Mouse (Mus musculus) intestine, embryonic 14.5 days (tissue): ENCODE measurements around the gene Radil. TPM values are rescaled to one million over a fixed set of nuclear protein-coding genes. Genes with fewer than 3 reads are reported as not detected.

ENCODE experiments used
- ATAC-seq: fragments of 200-750 bp; cut with Nextera tagmentation; replicated peaks from 2 replicates; pipeline ENCODE4 v1.8.0; 2017; ENCODE audit warnings: low read depth, moderate number of reproducible peaks, moderate TSS enrichment, moderate library complexity; ENCODE audit not compliant: low FRiP score, low TSS enrichment
- DNase-seq: peaks from one replicate; pipeline ENCODE4 v3.0.0-alpha.2; 2018; ENCODE audit warnings: low spot score
- H3K27ac ChIP-seq: fragments of 300-500 bp; sonication (generic); 2 replicates; pipeline ENCODE4 v1.5.1; 2014; ENCODE audit warnings: low read depth, mild to moderate bottlenecking, control low read depth
- H3K27me3 ChIP-seq: fragments of 300-500 bp; sonication (generic); replicated peaks from 2 replicates; pipeline ENCODE4 v1.6.1; 2014; ENCODE audit warnings: low read length, control low read depth; ENCODE audit not compliant: control insufficient read depth, insufficient read depth
- H3K36me3 ChIP-seq: fragments of 300-500 bp; sonication (generic); 2 replicates; pipeline ENCODE4 v1.6.1; 2014; ENCODE audit warnings: low read length, control low read depth; ENCODE audit not compliant: control insufficient read depth, insufficient read depth
- H3K4me1 ChIP-seq: fragments of 300-500 bp; sonication (generic); replicated peaks from 2 replicates; pipeline ENCODE4 v1.6.1; 2014; ENCODE audit warnings: low read length, control low read depth, mixed read lengths; ENCODE audit not compliant: control insufficient read depth, insufficient read depth
- H3K4me2 ChIP-seq: fragments of 300-500 bp; sonication (generic); 2 replicates; pipeline ENCODE4 v1.6.1; 2014; ENCODE audit warnings: low read length
- H3K4me3 ChIP-seq: fragments of 300-500 bp; sonication (generic); 2 replicates; pipeline ENCODE4 v1.5.1; 2014; ENCODE audit warnings: low read depth, low read length, control low read depth, mixed read lengths
- H3K9ac ChIP-seq: fragments of 300-500 bp; sonication (generic); 2 replicates; pipeline ENCODE4 v1.6.1; 2014; ENCODE audit warnings: mild to moderate bottlenecking, low read length
- H3K9me3 ChIP-seq: fragments of 300-500 bp; sonication (generic); 2 replicates; pipeline ENCODE4 v1.6.1; 2016; ENCODE audit warnings: low read length, control low read depth; ENCODE audit not compliant: control insufficient read depth
- WGBS: fragments of 180-500 bp; shearing (Covaris S2); extraction: QIAGEN DNeasy Blood & Tissue Kit; methylation state at CpG from one replicate; pipeline ENCODE4 v1.1.7; 2014; 5-methylcytosine and 5-hydroxymethylcytosine counted together
- polyA plus RNA-seq: library from polyadenylated mRNA; unstranded; fragments of >200 nt; fragmentation: Nextera tagmentation; extraction: Ambion mirVana; gene quantifications from 2 replicates; pipeline ENCODE4 v1.2.1, GENCODE M21; 2014

Radil gene
- polyA plus RNA-seq, 1 experiment from 2014 or later, result 2.5 TPM

DNA sequence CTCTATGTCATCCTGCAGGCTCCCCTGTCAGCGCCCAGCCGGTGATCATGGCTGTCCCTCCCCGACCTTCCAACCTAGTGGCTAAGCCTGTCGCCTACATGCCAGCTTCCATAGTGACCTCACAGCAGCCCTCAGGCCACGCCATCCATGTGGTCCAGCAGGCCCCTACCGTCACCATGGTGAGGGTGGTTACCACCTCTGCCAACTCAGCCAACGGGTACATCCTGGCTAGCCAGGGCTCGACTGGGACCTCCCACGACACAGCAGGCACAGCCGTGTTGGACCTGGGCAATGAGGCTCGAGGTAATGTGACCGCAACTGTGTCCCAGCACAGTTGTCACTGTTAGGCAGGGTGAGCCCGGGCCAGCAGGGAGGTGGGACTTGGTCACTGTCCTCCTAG, 97.2 kb downstream of the Radil start:
- peaks cover 86% of the 10 kb centered on the region for H3K36me3 ChIP-seq
- no peak overlapping the region for H3K27ac ChIP-seq
- DNase-seq (no peak), ATAC-seq (no peak)
- no peaks in the 10 kb centered on the region for H3K9me3 ChIP-seq
- no peaks in the 10 kb centered on the region for H3K27me3 ChIP-seq
- 95% methylated on average over 13 of the region's 13 CpGs for WGBS
- no peak overlapping the region for H3K4me2 ChIP-seq
- no peak overlapping the region for H3K9ac ChIP-seq
- H3K4me1 ChIP-seq, result no peaks in the 10 kb centered on the region; the same call in 1 of the 2 replicates
- no peak overlapping the region for H3K4me3 ChIP-seq

DNA sequence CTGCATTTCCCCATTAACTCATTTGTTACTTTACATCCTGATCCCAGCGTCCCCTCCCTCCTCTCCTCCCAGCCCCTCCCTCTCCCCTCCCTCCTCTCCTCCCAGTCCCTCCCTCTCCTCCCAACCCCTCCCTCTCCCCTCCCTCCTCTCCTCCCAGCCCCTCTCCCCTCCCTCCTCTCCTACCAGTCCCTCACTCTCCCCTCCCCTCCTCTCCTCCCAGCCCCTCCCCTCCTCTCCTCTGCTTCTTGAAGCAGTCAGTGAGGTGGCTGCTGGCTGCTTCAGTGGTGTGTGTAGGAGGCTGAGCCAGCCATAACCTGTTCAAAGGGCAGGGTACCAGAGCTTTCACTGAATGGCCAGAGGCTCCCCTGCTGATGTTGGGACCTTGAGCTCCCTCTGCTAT, 99.1 kb downstream of the Radil start:
- peaks cover 4% of the 10 kb centered on the region for H3K4me1 ChIP-seq
- DNase-seq, result no peak
- WGBS, result 43% methylated on average over 1 of the region's 1 CpGs
- H3K9me3 ChIP-seq, result no peaks in the 10 kb centered on the region
- no peaks in the 10 kb centered on the region for H3K27me3 ChIP-seq
- no peak overlapping the region for H3K4me3 ChIP-seq
- no peak overlapping the region for H3K27ac ChIP-seq
- peaks cover 66% of the 10 kb centered on the region for H3K36me3 ChIP-seq
- no peak for ATAC-seq
- no peak overlapping the region for H3K9ac ChIP-seq
- no peak overlapping the region for H3K4me2 ChIP-seq

GRCm38 (mm10) chr5:142450846-142451245, 100.1 kb downstream of the Radil start:
- peaks cover 5% of the 10 kb centered on the region for H3K4me1 ChIP-seq
- DNase-seq, result no peak
- H3K9ac ChIP-seq, result no peak overlapping the region
- H3K4me2 ChIP-seq, result no peak overlapping the region
- H3K36me3 ChIP-seq, result peaks cover 60% of the 10 kb centered on the region
- no peaks in the 10 kb centered on the region for H3K27me3 ChIP-seq
- WGBS, result 92% methylated on average over 9 of the region's 9 CpGs
- no peak overlapping the region for H3K27ac ChIP-seq
- no peak for ATAC-seq
- no peaks in the 10 kb centered on the region for H3K9me3 ChIP-seq
- H3K4me3 ChIP-seq, result no peak overlapping the region

- no peak for ATAC-seq
- no peak for DNase-seq
- no peak overlapping the region for H3K4me2 ChIP-seq
- H3K27me3 ChIP-seq, result no peaks in the 10 kb centered on the region
- H3K4me3 ChIP-seq, result no peak overlapping the region
- WGBS, result 63% methylated on average over 12 of the region's 12 CpGs
- H3K36me3 ChIP-seq, result peaks cover 40% of the 10 kb centered on the region
- H3K9ac ChIP-seq, result no peak overlapping the region
- H3K9me3 ChIP-seq, result no peaks in the 10 kb centered on the region
- no peak overlapping the region for H3K27ac ChIP-seq
- peaks cover 19% of the 10 kb centered on the region for H3K4me1 ChIP-seq
Observed at GRCm38 (mm10) chr5:142448623-142449022, 102.3 kb downstream of the Radil start.

DNA sequence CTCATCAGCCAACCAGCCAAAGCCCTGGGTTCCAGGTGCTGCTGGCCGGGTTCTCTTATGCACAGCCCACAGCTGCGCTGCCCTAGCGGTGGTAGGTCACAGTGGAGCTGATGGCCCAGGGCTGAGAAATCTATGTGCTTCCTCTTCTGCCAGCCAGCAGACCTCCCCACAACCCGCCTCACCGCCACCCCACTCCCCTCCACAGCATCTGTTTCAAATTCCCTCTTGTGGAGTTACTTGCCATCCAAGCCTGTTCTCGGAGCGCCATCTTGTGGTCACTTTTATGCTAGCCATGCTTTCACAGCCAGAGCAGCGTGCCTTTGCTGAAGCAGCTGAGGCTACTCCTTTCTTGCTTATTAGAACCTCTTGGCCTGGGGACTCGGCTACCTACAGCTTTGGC, 102.8 kb downstream of the Radil start:
- WGBS, result 8% methylated on average over 9 of the region's 9 CpGs
- Histone ChIP-seq H3K4me2 (peak overlapping the region; percentile 20; the same call in 1 of the 2 replicates), H3K9me3 (no peaks in the 10 kb centered on the region), H3K4me1 (peaks cover 22% of the 10 kb centered on the region), H3K4me3 (no peak overlapping the region), H3K27ac (no peak overlapping the region; the same call in 1 of the 2 replicates), H3K27me3 (no peaks in the 10 kb centered on the region), H3K9ac (no peak overlapping the region), H3K36me3 (peaks cover 34% of the 10 kb centered on the region)
- peak; percentile 99 for DNase-seq
- peak; percentile 60 for ATAC-seq

GRCm38 (mm10) chr5:142445709-142446108, 105.2 kb downstream of the Radil start:
- Histone ChIP-seq H3K27me3 (no peaks in the 10 kb centered on the region), H3K9me3 (no peaks in the 10 kb centered on the region), H3K27ac (no peak overlapping the region), H3K9ac (no peak overlapping the region), H3K4me2 (no peak overlapping the region), H3K36me3 (peaks cover 17% of the 10 kb centered on the region), H3K4me1 (peaks cover 36% of the 10 kb centered on the region), H3K4me3 (no peak overlapping the region)
- ATAC-seq (no peak), DNase-seq (no peak)
- WGBS, result 52% methylated on average over 8 of the region's 8 CpGs

GRCm38 (mm10) chr5:142444791-142445531, 105.9 kb downstream of the Radil start:
- no peak overlapping the region for H3K27ac ChIP-seq

GRCm38 (mm10) chr5:142443994-142444393, 106.9 kb downstream of the Radil start:
- no peak overlapping the region for H3K27ac ChIP-seq
- WGBS, result 78% methylated on average over 14 of the region's 14 CpGs
- H3K27me3 ChIP-seq, result no peaks in the 10 kb centered on the region
- DNase-seq (no peak), ATAC-seq (no peak)
- peaks cover under 1% of the 10 kb centered on the region; the same call in 1 of the 2 replicates for H3K36me3 ChIP-seq
- H3K9ac ChIP-seq, result no peak overlapping the region
- peaks cover 45% of the 10 kb centered on the region for H3K4me1 ChIP-seq
- no peak overlapping the region for H3K4me2 ChIP-seq
- H3K9me3 ChIP-seq, result no peaks in the 10 kb centered on the region
- H3K4me3 ChIP-seq, result no peak overlapping the region

More at GRCm38 (mm10) chr5:142444791-142445531, 105.9 kb downstream of the Radil start:
- Histone ChIP-seq H3K9me3 (no peaks in the 10 kb centered on the region), H3K9ac (no peak overlapping the region), H3K4me1 (peaks cover 39% of the 10 kb centered on the region), H3K36me3 (peaks cover 10% of the 10 kb centered on the region), H3K4me3 (no peak overlapping the region), H3K27me3 (no peaks in the 10 kb centered on the region), H3K4me2 (no peak overlapping the region)
- DNase-seq, result no peak
- ATAC-seq, result no peak
- 54% methylated on average over 11 of the region's 11 CpGs for WGBS

DNA sequence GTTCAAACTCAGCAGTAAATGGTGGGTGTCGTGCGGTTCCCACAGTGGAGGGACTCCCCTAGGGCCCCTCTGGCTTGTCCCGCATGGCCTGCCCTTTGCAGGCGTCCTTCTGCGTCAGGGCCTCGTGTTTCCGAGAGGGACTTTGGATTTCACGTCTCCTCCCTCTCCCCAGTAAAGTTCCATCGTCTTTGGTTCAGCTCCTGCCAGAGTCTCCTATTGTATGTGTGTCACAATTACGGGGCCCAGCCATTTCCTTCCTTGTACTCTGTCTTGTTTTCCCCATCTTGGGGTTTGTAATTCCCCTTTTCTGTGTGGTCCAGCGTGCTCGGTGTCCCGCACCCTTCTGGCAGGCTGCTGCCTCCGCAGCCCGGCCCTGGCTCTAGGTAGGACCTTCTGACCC, 107.4 kb downstream of the Radil start:
- Histone ChIP-seq H3K4me2 (no peak overlapping the region), H3K4me3 (no peak overlapping the region), H3K27ac (no peak overlapping the region), H3K9ac (no peak overlapping the region), H3K9me3 (no peaks in the 10 kb centered on the region), H3K4me1 (peaks cover 45% of the 10 kb centered on the region), H3K36me3 (no peaks in the 10 kb centered on the region; the same call in 1 of the 2 replicates), H3K27me3 (no peaks in the 10 kb centered on the region)
- ATAC-seq, result no peak
- no peak for DNase-seq
- 84% methylated on average over 15 of the region's 15 CpGs for WGBS
